Mouse (Mus musculus) myocyte (in vitro differentiated cells): Measurements from ENCODE around the gene Slc1a3.

Experiments
- E2F4 ChIP-seq: IDR thresholded peaks from one replicate; pipeline ENCODE4 v1.6.1; 2011; ENCODE audit warnings: mild to moderate bottlenecking, control low read depth, moderate library complexity; ENCODE audit not compliant: insufficient read depth
- MYOD1 ChIP-seq, 3 experiments: IDR thresholded peaks; one replicate each; pipeline ENCODE4 v1.6.1; 2011; ENCODE audit warnings: control low read depth in 2 of 3, low read depth in 2 of 3, mild to moderate bottlenecking in 2 of 3, moderate library complexity in 1 of 3; ENCODE audit not compliant: insufficient read length in 2 of 3, control insufficient read depth in 1 of 3
- MYOG ChIP-seq, 3 experiments: IDR thresholded peaks; one replicate each; pipeline ENCODE4 v1.6.1; 2011; ENCODE audit warnings: control low read depth in 2 of 3, low read depth in 2 of 3, mild to moderate bottlenecking in 2 of 3; ENCODE audit not compliant: insufficient read length in 2 of 3, control insufficient read depth in 1 of 3, insufficient read depth in 1 of 3
- POLR2A ChIP-seq: IDR thresholded peaks from one replicate; pipeline ENCODE4 v1.6.1; 2011; ENCODE audit warnings: low read depth, mild to moderate bottlenecking, control low read depth, moderate library complexity; ENCODE audit not compliant: insufficient read length
- SRF ChIP-seq: IDR thresholded peaks from one replicate; pipeline ENCODE4 v1.6.1; 2011; ENCODE audit warnings: low read depth; ENCODE audit not compliant: control insufficient read depth, insufficient read length
- TCF12 ChIP-seq: IDR thresholded peaks from one replicate; pipeline ENCODE4 v1.6.1; 2011; ENCODE audit warnings: mild to moderate bottlenecking, control low read depth; ENCODE audit not compliant: poor library complexity, insufficient read depth, severe bottlenecking

DNA sequence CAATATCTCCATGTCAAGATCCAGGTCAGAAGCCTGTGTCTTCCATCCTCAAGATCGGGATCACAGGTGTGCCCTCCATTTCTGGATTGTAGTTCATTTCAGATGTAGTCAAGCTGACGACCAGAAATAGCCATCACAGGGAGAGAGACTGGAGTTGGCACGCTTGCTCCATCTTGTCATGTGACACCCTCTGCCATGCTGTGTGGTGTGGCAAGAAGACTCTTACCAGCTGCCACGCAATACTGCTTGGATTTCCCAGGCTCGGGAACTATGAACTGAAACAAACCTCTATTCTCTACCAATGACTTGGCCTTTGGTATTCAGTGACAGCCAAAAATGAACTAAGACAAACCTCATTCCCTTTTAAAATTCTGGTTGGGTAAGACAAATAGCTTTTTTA is 27.6 kb upstream of the Slc1a3 start:
- TF ChIP-seq POLR2A (no peak), MYOD1 (IDR thresholded peaks at IDR 0.05; ENCODE audit: control insufficient read depth in 1 of 3, insufficient read length in 2 of 3, low read depth in 2 of 3) (peak in 1 of 3 experiments; percentile 10), E2F4 (no peak), TCF12 (no peak), MYOG (IDR thresholded peaks at IDR 0.05; ENCODE audit: control insufficient read depth in 1 of 3, insufficient read depth in 1 of 3, insufficient read length in 2 of 3, low read depth in 2 of 3) (no peak), SRF (no peak)
